Mouse (Mus musculus) liver, embryonic 13.5 days (tissue): ENCODE results near the gene F2rl3. TPM values are rescaled to one million over a fixed set of nuclear protein-coding genes. Genes with fewer than 3 reads are reported as not detected.

Experiments used
- ATAC-seq: fragments of 200-750 bp; cut with Nextera tagmentation; 2 replicates; pipeline ENCODE4 v1.8.0; 2017; ENCODE audit warnings: low read depth, mild to moderate bottlenecking, moderate number of reproducible peaks, moderate library complexity
- DNase-seq: peaks from one replicate; pipeline ENCODE4 v3.0.0; 2022
- H3K27ac ChIP-seq: fragments of 300-500 bp; sonication (generic); 2 replicates; pipeline ENCODE4 v1.5.1; 2015; ENCODE audit warnings: moderate library complexity, mild to moderate bottlenecking, inconsistent platforms
- H3K27me3 ChIP-seq: fragments of 300-500 bp; sonication (generic); 2 replicates; pipeline ENCODE4 v1.6.1; 2015; ENCODE audit warnings: mild to moderate bottlenecking, inconsistent platforms
- H3K36me3 ChIP-seq: fragments of 300-500 bp; sonication (generic); 2 replicates; pipeline ENCODE4 v1.6.1; 2015; ENCODE audit warnings: mild to moderate bottlenecking, inconsistent platforms
- H3K4me1 ChIP-seq: fragments of 300-500 bp; sonication (generic); replicated peaks from 2 replicates; pipeline ENCODE4 v1.6.1; 2015; ENCODE audit warnings: inconsistent platforms
- H3K4me2 ChIP-seq: fragments of 300-500 bp; sonication (generic); 2 replicates; pipeline ENCODE4 v1.6.1; 2015; ENCODE audit warnings: inconsistent platforms, mild to moderate bottlenecking, moderate library complexity
- H3K4me3 ChIP-seq: fragments of 300-500 bp; sonication (generic); replicated peaks from 2 replicates; pipeline ENCODE4 v1.5.1; 2015; ENCODE audit warnings: mild to moderate bottlenecking, inconsistent platforms
- H3K9ac ChIP-seq: fragments of 300-500 bp; sonication (generic); 2 replicates; pipeline ENCODE4 v1.6.1; 2015; ENCODE audit warnings: mild to moderate bottlenecking, inconsistent platforms
- H3K9me3 ChIP-seq: fragments of 300-500 bp; sonication (generic); replicated peaks from 2 replicates; pipeline ENCODE4 v1.6.1; 2016; ENCODE audit warnings: inconsistent platforms
- WGBS: fragments of 180-500 bp; shearing (Covaris S2); methylation state at CpG from one replicate; pipeline ENCODE4 v1.1.7; 2015; ENCODE audit not compliant: insufficient replicate concordance; 5-methylcytosine and 5-hydroxymethylcytosine counted together
- polyA plus RNA-seq: library from polyadenylated mRNA; unstranded; fragments of >200 nt; fragmentation: Nextera tagmentation; extraction: Ambion mirVana; gene quantifications from 2 replicates; pipeline ENCODE4 v1.2.1, GENCODE M21; 2015

F2rl3 gene
- polyA plus RNA-seq, 1 experiment from 2014 or later: 4.5 TPM

DNA sequence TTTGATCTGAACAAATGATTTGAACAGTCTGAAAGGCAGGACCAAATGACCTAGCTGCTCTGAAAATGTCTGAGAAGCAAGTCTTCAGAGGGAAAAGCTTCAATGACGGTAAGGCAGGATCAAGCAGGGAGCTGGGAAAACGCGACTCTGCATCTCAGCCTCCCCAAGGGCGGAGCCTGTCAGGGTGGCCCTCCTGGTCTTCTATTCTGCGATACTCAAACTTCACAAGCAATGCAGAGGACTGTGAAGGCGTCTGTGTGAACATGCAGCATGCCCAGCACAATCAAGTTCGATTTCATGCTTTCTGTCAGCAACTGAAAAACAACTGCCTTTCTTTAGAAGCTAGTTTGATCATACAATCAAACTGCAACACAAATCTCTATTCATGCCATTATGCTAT, 5.1 kb downstream of the F2rl3 start:
- no peak for ATAC-seq
- H3K27ac ChIP-seq: no peak overlapping the region

GRCm38 (mm10) chr8:72777797-72778196, 16.1 kb downstream of the F2rl3 start:
- no peaks in the 10 kb centered on the region for H3K36me3 ChIP-seq
- no peaks in the 10 kb centered on the region for H3K9me3 ChIP-seq
- no peak overlapping the region for H3K4me3 ChIP-seq
- no peak overlapping the region for H3K27ac ChIP-seq
- no peaks in the 10 kb centered on the region for H3K4me1 ChIP-seq
- no peak for DNase-seq
- no peak overlapping the region for H3K4me2 ChIP-seq
- ATAC-seq: no peak
- H3K27me3 ChIP-seq: no peaks in the 10 kb centered on the region
- 71% methylated on average over 1 of the region's 1 CpGs for WGBS
- no peak overlapping the region for H3K9ac ChIP-seq

More for the DNA sequence above, 5.1 kb downstream of the F2rl3 start:
- H3K9me3 ChIP-seq: no peaks in the 10 kb centered on the region
- 49% methylated on average over 7 of the region's 7 CpGs for WGBS
- H3K4me3 ChIP-seq: no peak overlapping the region
- no peak overlapping the region for H3K4me2 ChIP-seq
- H3K4me1 ChIP-seq: no peaks in the 10 kb centered on the region
- H3K36me3 ChIP-seq: no peaks in the 10 kb centered on the region
- no peak for DNase-seq
- H3K27me3 ChIP-seq: no peaks in the 10 kb centered on the region
- H3K9ac ChIP-seq: no peak overlapping the region

DNA sequence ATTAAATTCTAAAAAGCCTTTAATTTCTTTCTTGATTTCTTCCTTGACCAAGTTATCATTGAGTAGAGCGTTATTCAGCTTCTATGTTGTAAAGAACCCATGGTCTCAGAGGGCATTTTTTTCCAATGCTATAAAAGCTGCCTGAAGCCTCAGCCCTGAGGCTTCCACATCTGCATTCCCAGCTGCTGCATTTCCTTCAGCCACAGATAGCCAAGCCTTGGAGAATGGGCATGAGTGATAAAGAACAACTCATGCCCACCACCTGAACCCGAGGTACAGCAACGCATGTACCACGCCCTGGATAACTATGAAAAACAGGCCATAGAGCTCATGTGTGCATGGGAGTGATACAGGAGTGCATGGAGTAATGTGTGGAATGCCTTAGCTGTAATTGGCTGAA, 19.0 kb downstream of the F2rl3 start:
- Histone ChIP-seq H3K27me3 (no peaks in the 10 kb centered on the region), H3K9me3 (no peaks in the 10 kb centered on the region), H3K4me2 (no peak overlapping the region), H3K36me3 (no peaks in the 10 kb centered on the region), H3K27ac (no peak overlapping the region), H3K9ac (no peak overlapping the region), H3K4me1 (no peaks in the 10 kb centered on the region), H3K4me3 (no peak overlapping the region)
- DNase-seq (no peak), ATAC-seq (no peak)
- 82% methylated on average over 4 of the region's 4 CpGs for WGBS

- H3K4me3 ChIP-seq: no peak overlapping the region
- ATAC-seq (no peak), DNase-seq (no peak)
- H3K4me2 ChIP-seq: no peak overlapping the region
- H3K4me1 ChIP-seq: no peaks in the 10 kb centered on the region
- H3K27ac ChIP-seq: no peak overlapping the region
- H3K9ac ChIP-seq: no peak overlapping the region
- WGBS: 66% methylated on average over 2 of the region's 2 CpGs
- no peaks in the 10 kb centered on the region for H3K36me3 ChIP-seq
- H3K9me3 ChIP-seq: no peaks in the 10 kb centered on the region
- H3K27me3 ChIP-seq: no peaks in the 10 kb centered on the region
Measured at GRCm38 (mm10) chr8:72801583-72801982, 39.9 kb downstream of the F2rl3 start.

GRCm38 (mm10) chr8:72812690-72813089, 51.0 kb downstream of the F2rl3 start:
- no peaks in the 10 kb centered on the region for H3K4me1 ChIP-seq
- ATAC-seq (no peak), DNase-seq (no peak)
- 78% methylated on average over 3 of the region's 3 CpGs for WGBS
- no peak overlapping the region for H3K4me2 ChIP-seq
- no peaks in the 10 kb centered on the region for H3K27me3 ChIP-seq
- H3K27ac ChIP-seq: no peak overlapping the region
- H3K36me3 ChIP-seq: no peaks in the 10 kb centered on the region
- no peak overlapping the region for H3K9ac ChIP-seq
- no peaks in the 10 kb centered on the region for H3K9me3 ChIP-seq
- no peak overlapping the region for H3K4me3 ChIP-seq

Other genes starting within 250 kb of the F2rl3 start
- 7.9 and 8.0 TPM in 2 replicates for gene Med26, start 213.6 kb upstream of the F2rl3 start, polyA plus RNA-seq
- gene Smim7, start 190.8 kb upstream of the F2rl3 start, polyA plus RNA-seq: 51.6 and 55.3 TPM in 2 replicates
- 1.7 and 2.1 TPM in 2 replicates for gene Tmem38a, start 189.8 kb upstream of the F2rl3 start, polyA plus RNA-seq
- not detected in 2 replicates for gene Nwd1, start 115.2 kb upstream of the F2rl3 start, polyA plus RNA-seq
- 65.0 and 68.0 TPM in 2 replicates for gene Sin3b, start 38.6 kb upstream of the F2rl3 start, polyA plus RNA-seq